Mouse (Mus musculus): ENCODE data around the gene Cntfr.

DNA sequence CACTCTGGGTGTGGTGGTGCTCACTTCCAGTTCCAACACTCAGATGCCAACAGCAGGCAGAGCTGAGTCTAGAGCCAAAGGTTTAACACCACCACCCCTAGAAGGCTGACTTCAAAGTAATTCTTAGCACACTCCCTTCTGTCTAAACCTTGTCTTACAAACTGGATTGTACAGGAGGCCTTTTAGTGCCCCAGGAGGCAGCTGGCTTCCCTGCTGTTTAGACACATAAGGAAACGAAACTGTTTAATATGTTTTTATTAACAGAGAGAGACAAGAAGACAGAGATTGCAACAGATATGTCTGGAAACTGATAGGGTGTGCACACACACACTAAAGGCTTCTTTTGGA lies 41.3 kb upstream of the Cntfr start:
- no peak for TF ChIP-seq ZNF384 (IDR thresholded peaks at IDR 0.05; ENCODE audit: low read depth, low read length)
- TF ChIP-seq CHD2 (IDR thresholded peaks at IDR 0.05; ENCODE audit: low read depth, low read length), result no peak
- no peak for TF ChIP-seq ZC3H11A (IDR thresholded peaks at IDR 0.05; ENCODE audit: borderline replicate concordance, low read depth, low read length)
- TF ChIP-seq MAFK (IDR thresholded peaks at IDR 0.05; ENCODE audit: insufficient read depth, low read depth, low read length), result no peak
